Mouse (Mus musculus): ENCODE results near the gene Smg6.

DNA sequence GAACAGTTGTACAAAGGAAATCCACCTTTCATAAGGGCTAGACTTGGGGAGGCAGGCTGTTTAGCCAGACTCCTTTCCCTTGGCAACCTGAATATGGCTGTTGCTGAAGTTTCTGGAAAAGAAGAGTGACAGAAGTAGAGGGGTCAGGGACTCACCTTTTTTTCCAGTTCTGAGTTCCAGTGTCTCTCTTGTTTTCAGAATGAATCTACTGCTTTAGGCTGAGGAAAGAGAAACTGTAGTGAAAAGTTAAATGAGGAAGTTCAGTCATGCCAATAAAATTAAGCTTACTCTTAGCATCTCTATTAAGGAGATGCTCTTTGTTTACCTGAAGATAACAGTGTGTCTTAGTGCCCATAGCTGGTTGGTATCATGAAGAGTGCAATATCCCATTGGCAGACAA is 69.2 kb downstream of the Smg6 start:
- TF ChIP-seq POLR2A (IDR thresholded peaks at IDR 0.05; ENCODE audit: borderline replicate concordance, extremely low read depth, low read depth, low read length), result no peak
- no peak for TF ChIP-seq CTCF (IDR thresholded peaks at IDR 0.05; ENCODE audit: insufficient read depth, low read length)

Data from lung, adult 2 months (tissue).